Mouse (Mus musculus) limb, embryonic 11.5 days (tissue): ENCODE data around the gene Lcn8. TPM values are rescaled to one million over a fixed set of nuclear protein-coding genes. Genes with fewer than 3 reads are reported as not detected.
"Not testable (repeated sequence)": the region's sequence is repeated elsewhere in the genome, so short reads cannot be mapped to it uniquely, and the experiment has no call there.

Experiments
- ATAC-seq: fragments of 200-750 bp; cut with Nextera tagmentation; 2 replicates; pipeline ENCODE4 v1.8.0; 2017; ENCODE audit warnings: low read depth; ENCODE audit not compliant: insufficient number of reproducible peaks, low FRiP score, low TSS enrichment
- DNase-seq: peaks from one replicate; pipeline ENCODE4 v3.0.0-alpha.2; 2015; ENCODE audit warnings: low spot score
- H3K27ac ChIP-seq: fragments of 300-500 bp; sonication (generic); replicated peaks from 2 replicates; pipeline ENCODE4 v1.5.1; 2014; ENCODE audit warnings: low read depth, mild to moderate bottlenecking, low read length
- H3K27me3 ChIP-seq: fragments of 300-500 bp; sonication (generic); 2 replicates; pipeline ENCODE4 v1.6.1; 2014; ENCODE audit warnings: mild to moderate bottlenecking, low read length, mixed read lengths; ENCODE audit not compliant: control insufficient read depth, insufficient read depth
- H3K36me3 ChIP-seq: fragments of 300-500 bp; sonication (generic); 2 replicates; pipeline ENCODE4 v1.6.1; 2014; ENCODE audit warnings: mild to moderate bottlenecking, low read length, moderate library complexity, mixed read lengths; ENCODE audit not compliant: control insufficient read depth, insufficient read depth
- H3K4me1 ChIP-seq: fragments of 300-500 bp; sonication (generic); 2 replicates; pipeline ENCODE4 v1.6.1; 2014; ENCODE audit warnings: low read length, mixed read lengths; ENCODE audit not compliant: control insufficient read depth, insufficient read depth
- H3K4me2 ChIP-seq: fragments of 300-500 bp; sonication (generic); 2 replicates; pipeline ENCODE4 v1.6.1; 2014; ENCODE audit warnings: low read depth, mild to moderate bottlenecking, moderate library complexity; ENCODE audit not compliant: severe bottlenecking
- H3K4me3 ChIP-seq: fragments of 300-500 bp; sonication (generic); 2 replicates; pipeline ENCODE4 v1.5.1; 2014; ENCODE audit warnings: low read depth, low read length
- H3K9ac ChIP-seq: fragments of 300-500 bp; sonication (generic); 2 replicates; pipeline ENCODE4 v1.6.1; 2014; ENCODE audit warnings: mild to moderate bottlenecking, low read length
- H3K9me3 ChIP-seq: fragments of 300-500 bp; sonication (generic); 2 replicates; pipeline ENCODE4 v1.6.1; 2016; ENCODE audit warnings: low read length; ENCODE audit not compliant: control insufficient read depth
- WGBS: fragments of 180-500 bp; shearing (Covaris S2); extraction: QIAGEN DNeasy Blood & Tissue Kit; methylation state at CpG from one replicate; pipeline ENCODE4 v1.1.7; 2014; 5-methylcytosine and 5-hydroxymethylcytosine counted together
- polyA plus RNA-seq: library from polyadenylated mRNA; unstranded; fragments of >200 nt; fragmentation: Nextera tagmentation; extraction: Ambion mirVana; gene quantifications from 2 replicates; pipeline ENCODE4 v1.2.1, GENCODE M21; 2014

Gene Lcn8
- polyA plus RNA-seq, 1 experiment from 2014 or later, result not detected

- DNase-seq (no peak), ATAC-seq (no peak)
- Histone ChIP-seq H3K4me2 (no peak overlapping the region), H3K9ac (no peak overlapping the region), H3K27me3 (no peaks in the 10 kb centered on the region), H3K9me3 (no peaks in the 10 kb centered on the region), H3K36me3 (no peaks in the 10 kb centered on the region), H3K27ac (no peak overlapping the region), H3K4me3 (no peak overlapping the region), H3K4me1 (no peaks in the 10 kb centered on the region)
- 89% methylated on average over 6 of the region's 6 CpGs for WGBS
Measured at GRCm38 (mm10) chr2:25679559-25679958, 26.6 kb downstream of the Lcn8 start.

- no peak within 1 kb of the TSS for H3K4me3 ChIP-seq
- 63% methylated on average over 2 of the region's 2 CpGs for WGBS
- no peaks in the 10 kb centered on the region for H3K9me3 ChIP-seq
- no peak for ATAC-seq
- H3K27me3 ChIP-seq, result no peaks in the 10 kb centered on the region
- no peak within 1 kb of the TSS for H3K9ac ChIP-seq
- no peaks in the 10 kb centered on the region for H3K36me3 ChIP-seq
- no peak within 1 kb of the TSS for H3K27ac ChIP-seq
- no peak for DNase-seq
- H3K4me1 ChIP-seq, result no peaks in the 10 kb centered on the region
- no peak within 1 kb of the TSS for H3K4me2 ChIP-seq
Measured at GRCm38 (mm10) chr2:25682426-25682825, 29.5 kb downstream of the Lcn8 start, which contains the start of gene Lcn10. Gene Lcn10, plus strand, starts transcription at chr2:25682726.

GRCm38 (mm10) chr2:25686941-25687340 lies 34.0 kb downstream of the Lcn8 start:
- H3K27me3 ChIP-seq, result no peaks in the 10 kb centered on the region
- DNase-seq, result no peak
- H3K4me1 ChIP-seq, result no peaks in the 10 kb centered on the region
- H3K4me2 ChIP-seq, result no peak overlapping the region
- ATAC-seq, result no peak
- H3K4me3 ChIP-seq, result no peak overlapping the region
- H3K9ac ChIP-seq, result no peak overlapping the region
- no peaks in the 10 kb centered on the region for H3K36me3 ChIP-seq
- H3K27ac ChIP-seq, result no peak overlapping the region
- 57% methylated on average over 4 of the region's 4 CpGs for WGBS
- no peaks in the 10 kb centered on the region for H3K9me3 ChIP-seq

- no peak overlapping the region for H3K27ac ChIP-seq
- H3K27me3 ChIP-seq, result no peaks in the 10 kb centered on the region
- no peaks in the 10 kb centered on the region for H3K4me1 ChIP-seq
- ATAC-seq (no peak), DNase-seq (peak; percentile 79)
- no peaks in the 10 kb centered on the region for H3K36me3 ChIP-seq
- H3K9me3 ChIP-seq, result no peaks in the 10 kb centered on the region
- H3K4me2 ChIP-seq, result no peak overlapping the region
- H3K9ac ChIP-seq, result no peak overlapping the region
- H3K4me3 ChIP-seq, result no peak overlapping the region
Measured at GRCm38 (mm10) chr2:25694605-25695004, 41.7 kb downstream of the Lcn8 start.

- Histone ChIP-seq H3K27ac (no peak overlapping the region), H3K4me3 (no peak overlapping the region), H3K27me3 (no peaks in the 10 kb centered on the region), H3K9me3 (no peaks in the 10 kb centered on the region), H3K4me2 (no peak overlapping the region), H3K36me3 (no peaks in the 10 kb centered on the region), H3K9ac (no peak overlapping the region), H3K4me1 (no peaks in the 10 kb centered on the region)
- DNase-seq (no peak), ATAC-seq (no peak)
- 64% methylated on average over 4 of the region's 4 CpGs for WGBS
Measured at GRCm38 (mm10) chr2:25696951-25697350, 44.0 kb downstream of the Lcn8 start.

- H3K9ac ChIP-seq, result no peak overlapping the region
- H3K27ac ChIP-seq, result no peak overlapping the region
- no peak overlapping the region for H3K4me3 ChIP-seq
- no peak for DNase-seq
- 83% methylated on average over 2 of the region's 2 CpGs for WGBS
- no peaks in the 10 kb centered on the region for H3K36me3 ChIP-seq
- no peak overlapping the region for H3K4me2 ChIP-seq
- H3K27me3 ChIP-seq, result no peaks in the 10 kb centered on the region
- no peaks in the 10 kb centered on the region for H3K4me1 ChIP-seq
- no peaks in the 10 kb centered on the region for H3K9me3 ChIP-seq
- ATAC-seq, result no peak
Measured at GRCm38 (mm10) chr2:25698696-25699095, 45.8 kb downstream of the Lcn8 start.

- not testable (repeated sequence) for H3K27me3 ChIP-seq, H3K36me3 ChIP-seq, H3K4me2 ChIP-seq, ATAC-seq, H3K9ac ChIP-seq, H3K27ac ChIP-seq, H3K4me1 ChIP-seq, DNase-seq, H3K4me3 ChIP-seq, H3K9me3 ChIP-seq
- 75% methylated on average over 3 of the region's 3 CpGs for WGBS
Measured at GRCm38 (mm10) chr2:25699743-25700142, 46.8 kb downstream of the Lcn8 start, which contains the start of gene Obp2a. Gene Obp2a, plus strand, starts transcription at chr2:25700043.

GRCm38 (mm10) chr2:25701001-25701400 lies 48.1 kb downstream of the Lcn8 start:
- no peak overlapping the region for H3K4me3 ChIP-seq
- no peak overlapping the region for H3K9ac ChIP-seq
- no peaks in the 10 kb centered on the region for H3K27me3 ChIP-seq
- no peaks in the 10 kb centered on the region for H3K9me3 ChIP-seq
- no peak overlapping the region for H3K27ac ChIP-seq
- H3K36me3 ChIP-seq, result no peaks in the 10 kb centered on the region
- DNase-seq (no peak), ATAC-seq (no peak)
- H3K4me2 ChIP-seq, result no peak overlapping the region
- 82% methylated on average over 5 of the region's 5 CpGs for WGBS
- no peaks in the 10 kb centered on the region for H3K4me1 ChIP-seq

- WGBS, result 89% methylated on average over 4 of the region's 4 CpGs
- Histone ChIP-seq H3K36me3 (no peaks in the 10 kb centered on the region), H3K9me3 (no peaks in the 10 kb centered on the region), H3K27me3 (no peaks in the 10 kb centered on the region), H3K27ac (no peak overlapping the region), H3K4me1 (0 out of 2 replicates have a peak, but pooled peaks cover 6% of the 10 kb centered on the region), H3K4me2 (no peak overlapping the region), H3K9ac (no peak overlapping the region), H3K4me3 (no peak overlapping the region)
- ATAC-seq, result no peak
- no peak for DNase-seq
Measured at GRCm38 (mm10) chr2:25703706-25704105, 50.8 kb downstream of the Lcn8 start.
